15 mouse cellular contexts compared by ENCODE assay signal in the genomic region with DNA sequence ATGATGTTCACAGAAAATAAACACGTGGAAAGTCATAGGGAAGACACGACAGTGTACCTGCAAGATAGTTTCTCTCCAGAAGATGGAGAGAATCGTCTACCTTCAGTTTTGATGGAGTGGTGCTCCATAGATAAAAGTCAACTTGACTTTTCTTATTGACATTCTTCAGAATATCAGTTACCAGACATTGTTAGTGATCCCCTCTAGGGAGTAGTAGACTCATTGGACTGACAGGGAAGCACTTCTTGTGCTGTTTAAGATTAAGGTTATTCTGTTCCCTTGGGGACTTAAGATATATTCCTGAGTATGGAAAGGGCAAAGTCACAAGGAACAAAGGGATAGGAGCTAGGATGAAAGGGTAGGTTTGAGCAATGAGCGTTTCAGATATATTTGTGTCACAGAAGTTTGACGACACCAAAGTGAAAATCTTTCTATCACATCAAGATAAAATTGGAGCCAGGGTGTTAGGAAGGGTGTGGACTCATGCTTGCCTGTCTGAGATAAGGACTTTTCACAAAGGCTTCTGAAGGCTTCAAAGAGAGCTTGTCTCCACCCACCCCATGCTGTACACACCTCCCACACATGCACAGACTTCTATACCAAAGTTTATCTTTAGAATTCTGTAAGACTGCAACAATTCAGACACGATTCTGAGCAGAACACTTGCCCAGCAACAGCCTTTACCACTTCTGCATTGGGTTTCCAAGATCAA.
DNase-seq lines count a peak whose midpoint lies in the region; ATAC-seq and TF ChIP-seq lines count a peak whose summit lies in the region.
"Had no signal": no experiment of that assay in that cellular context is flagged by ENCODE, and none has a peak within 500 bp of the region (broad histone marks: within the 10 kb centered on the region; RNA-seq: fewer than 3 reads in every experiment).

No protein-coding gene starts in this region.

- no peaks in the 10 kb centered on the region for H3K4me1 ChIP-seq in heart, embryonic 12.5 days (replicated peaks)
- H3K4me1 ChIP-seq in G1E (ENCODE audit: insufficient read depth, low read depth, low read length) = peaks cover 74% of the 10 kb centered on the region
- H3K4me1 ChIP-seq in liver, embryonic 15.5 days (replicated peaks) = peaks cover 24% of the 10 kb centered on the region
- no peaks in the 10 kb centered on the region for H3K4me1 ChIP-seq in heart, adult 2 months (ENCODE audit: control insufficient read depth, insufficient read depth, low read length)
- H3K4me1 ChIP-seq: hindbrain, embryonic 13.5 days; midbrain, embryonic 12.5 days; neural tube, embryonic 12.5 days had no signal

- TF ChIP-seq CTCF in G1E (IDR thresholded peaks at IDR 0.05; ENCODE audit: low read depth, low read length) = no peak
- TF ChIP-seq CTCF in heart, adult 2 months (IDR thresholded peaks at IDR 0.05) = no peak

- no peaks in the 10 kb centered on the region for H3K27me3 ChIP-seq in heart, embryonic 12.5 days (replicated peaks)
- H3K27me3 ChIP-seq in G1E (ENCODE audit: insufficient read depth, low read length) = no peaks in the 10 kb centered on the region
- H3K27me3 ChIP-seq in liver, embryonic 15.5 days = no peaks in the 10 kb centered on the region
- H3K27me3 ChIP-seq in heart, adult 2 months (ENCODE audit: control insufficient read depth, insufficient read depth, low read length) = no peaks in the 10 kb centered on the region
- H3K27me3 ChIP-seq: hindbrain, embryonic 13.5 days; midbrain, embryonic 12.5 days; neural tube, embryonic 12.5 days had no signal

- H3K27ac ChIP-seq in heart, embryonic 12.5 days (ENCODE audit: poor library complexity, severe bottlenecking) = no peak overlapping the region
- H3K27ac ChIP-seq in liver, embryonic 15.5 days (replicated peaks) = 0 out of 2 replicates have a peak overlapping the region, but pooled peaks have one; percentile 26
- H3K27ac ChIP-seq in heart, adult 2 months = no peak overlapping the region
- H3K27ac ChIP-seq: hindbrain, embryonic 13.5 days; midbrain, embryonic 12.5 days; neural tube, embryonic 12.5 days had no signal

- H3K4me3 ChIP-seq in heart, embryonic 12.5 days = no peak overlapping the region
- H3K4me3 ChIP-seq in G1E (ENCODE audit: low read depth, low read length) = no peak overlapping the region
- no peak overlapping the region for H3K4me3 ChIP-seq in liver, embryonic 15.5 days (replicated peaks)
- no peak overlapping the region for H3K4me3 ChIP-seq in heart, adult 2 months
- H3K4me3 ChIP-seq: hindbrain, embryonic 13.5 days; midbrain, embryonic 12.5 days; neural tube, embryonic 12.5 days had no signal

- no peaks in the 10 kb centered on the region for H3K79me2 ChIP-seq in heart, adult 2 months (replicated peaks; ENCODE audit: control insufficient read depth, insufficient read depth, low read length)

- intact Hi-C loops in heart, postnatal 25 days (cut with DNase I) = no loop called here
- intact Hi-C loops in heart, adult 2 months (cut with DNase I) = no loop called here

- 59% methylated on average over 6 of the region's 6 CpGs for WGBS in heart, embryonic 12.5 days
- 21% methylated on average over 6 of the region's 6 CpGs for WGBS in liver, embryonic 15.5 days (ENCODE audit: insufficient replicate concordance)
- 57% methylated on average over 6 of the region's 6 CpGs for WGBS in heart, adult 2 months

- ATAC-seq in heart, embryonic 12.5 days (ENCODE audit: insufficient number of reproducible peaks, low FRiP score) = peak; percentile 92
- ATAC-seq in G1E (ENCODE audit: extremely low read depth, insufficient number of reproducible peaks, low FRiP score, poor library complexity, severe bottlenecking) = peak; percentile 82
- peak; percentile 47 for ATAC-seq in inflammation-experienced regulatory T-cells, adult 6 months
- ATAC-seq in liver, embryonic 15.5 days (ENCODE audit: insufficient read depth) = peak; percentile 98

- no peak overlapping the region for H3K9ac ChIP-seq in heart, embryonic 12.5 days
- H3K9ac ChIP-seq in liver, embryonic 15.5 days = no peak overlapping the region
- H3K9ac ChIP-seq in heart, adult 2 months (ENCODE audit: low read depth, low read length) = no peak overlapping the region
- H3K9ac ChIP-seq: hindbrain, embryonic 13.5 days; midbrain, embryonic 12.5 days; neural tube, embryonic 12.5 days had no signal

- no peaks in the 10 kb centered on the region for H3K36me3 ChIP-seq in heart, embryonic 12.5 days
- H3K36me3 ChIP-seq in G1E (replicated peaks) = no peaks in the 10 kb centered on the region
- H3K36me3 ChIP-seq in liver, embryonic 15.5 days (replicated peaks) = no peaks in the 10 kb centered on the region
- H3K36me3 ChIP-seq in heart, adult 2 months (ENCODE audit: control insufficient read depth, insufficient read depth, low read length) = no peaks in the 10 kb centered on the region
- H3K36me3 ChIP-seq: hindbrain, embryonic 13.5 days; midbrain, embryonic 12.5 days; neural tube, embryonic 12.5 days had no signal

- TF ChIP-seq EP300 in heart, adult 2 months (IDR thresholded peaks at IDR 0.05; ENCODE audit: insufficient read depth, low read depth, low read length) = no peak

- no peak overlapping the region for H3K4me2 ChIP-seq in heart, embryonic 12.5 days
- peak overlapping the region; percentile 31 for H3K4me2 ChIP-seq in liver, embryonic 15.5 days
- H3K4me2 ChIP-seq: hindbrain, embryonic 13.5 days; midbrain, embryonic 12.5 days; neural tube, embryonic 12.5 days had no signal

- no peaks in the 10 kb centered on the region for H3K9me3 ChIP-seq in heart, embryonic 12.5 days (replicated peaks)
- no peaks in the 10 kb centered on the region for H3K9me3 ChIP-seq in G1E (replicated peaks)
- H3K9me3 ChIP-seq in liver, embryonic 15.5 days (replicated peaks) = no peaks in the 10 kb centered on the region
- H3K9me3 ChIP-seq: hindbrain, embryonic 13.5 days; midbrain, embryonic 12.5 days; neural tube, embryonic 12.5 days had no signal

- TF ChIP-seq POLR2A in heart, adult 2 months (IDR thresholded peaks at IDR 0.05; ENCODE audit: insufficient read depth, low read depth, low read length) = no peak

- no peak for DNase-seq in heart, postnatal 25 days (ENCODE audit: low spot score)
- peak; percentile 25 for DNase-seq in G1E (ENCODE audit: low spot score)
- no peak for DNase-seq in B cell, adult 2 months
- no peak for DNase-seq in lung, adult 18-20 months
- DNase-seq in heart, adult 2 months = no peak
- DNase-seq: adrenal gland, adult 8-10 months; cerebellum, adult 11 months; heart, adult 18-20 months; kidney, postnatal 10 days had no signal

Comparison
In these comparisons a context has a peak if more than half of its experiments do, and no peak if none do; other contexts are left out.
1. ATAC-seq: peak in every context shown above with its lines; median percentile 98 in liver, embryonic 15.5 days; 92 in heart, embryonic 12.5 days; 82 in G1E; 47 in inflammation-experienced regulatory T-cells, adult 6 months.